Mouse (Mus musculus) kidney, adult 2 months (tissue): ENCODE results near the gene Gjb1. TPM values are rescaled to one million over a fixed set of nuclear protein-coding genes. Genes with fewer than 3 reads are reported as not detected.
"Not testable (repeated sequence)": the region's sequence is repeated elsewhere in the genome, so short reads cannot be mapped to it uniquely, and the experiment has no call there.

Experiments used
- DNase-seq: peaks from one replicate; pipeline ENCODE4 v3.0.0; 2021
- H3K27ac ChIP-seq: fragments of 200-500 bp; 2 replicates; pipeline ENCODE4 v1.5.1; 2012; ENCODE audit warnings: low read depth, low read length, control low read depth, inconsistent platforms; ENCODE audit not compliant: insufficient read depth
- H3K27me3 ChIP-seq: fragments of 200-500 bp; replicated peaks from 2 replicates; pipeline ENCODE4 v1.6.1; 2012; ENCODE audit warnings: mild to moderate bottlenecking, moderate library complexity, low read length, inconsistent platforms; ENCODE audit not compliant: control insufficient read depth, insufficient read depth
- H3K36me3 ChIP-seq: fragments of 200-500 bp; 2 replicates; pipeline ENCODE4 v1.6.1; 2012; ENCODE audit warnings: mild to moderate bottlenecking, moderate library complexity, low read length, inconsistent platforms; ENCODE audit not compliant: control insufficient read depth, insufficient read depth
- H3K4me1 ChIP-seq: fragments of 200-500 bp; 2 replicates; pipeline ENCODE4 v1.6.1; 2011; ENCODE audit warnings: low read length; ENCODE audit not compliant: control insufficient read depth, insufficient read depth
- H3K4me3 ChIP-seq: fragments of 200-500 bp; 2 replicates; pipeline ENCODE4 v1.5.1; 2011; ENCODE audit warnings: mild to moderate bottlenecking, low read depth, low read length, control low read depth; ENCODE audit not compliant: insufficient read depth
- CTCF ChIP-seq: fragments of 200-500 bp; conservative IDR thresholded peaks from 2 replicates; pipeline ENCODE4 v1.5.1; 2011; ENCODE audit warnings: low read depth, mild to moderate bottlenecking, control low read depth, low read length, moderate library complexity, mixed read lengths; ENCODE audit not compliant: insufficient read depth, insufficient read length
- POLR2A ChIP-seq: fragments of 200-500 bp; IDR thresholded peaks from one replicate; pipeline ENCODE4 v1.6.1; 2011; ENCODE audit warnings: low read depth, low read length, control low read depth
- WGBS: fragments of 180-500 bp; shearing (Covaris S2); methylation state at CpG from one replicate; pipeline ENCODE4 v1.1.7; 2018; 5-methylcytosine and 5-hydroxymethylcytosine counted together
- polyA plus RNA-seq: library from polyadenylated mRNA; depleted of rRNA; stranded (reverse); fragments of >200 nt; gene quantifications from 2 replicates; pipeline ENCODE4 v1.2.3, GENCODE M21; 2012

The Gjb1 gene
- polyA plus RNA-seq, 1 experiment = 122 TPM

DNA sequence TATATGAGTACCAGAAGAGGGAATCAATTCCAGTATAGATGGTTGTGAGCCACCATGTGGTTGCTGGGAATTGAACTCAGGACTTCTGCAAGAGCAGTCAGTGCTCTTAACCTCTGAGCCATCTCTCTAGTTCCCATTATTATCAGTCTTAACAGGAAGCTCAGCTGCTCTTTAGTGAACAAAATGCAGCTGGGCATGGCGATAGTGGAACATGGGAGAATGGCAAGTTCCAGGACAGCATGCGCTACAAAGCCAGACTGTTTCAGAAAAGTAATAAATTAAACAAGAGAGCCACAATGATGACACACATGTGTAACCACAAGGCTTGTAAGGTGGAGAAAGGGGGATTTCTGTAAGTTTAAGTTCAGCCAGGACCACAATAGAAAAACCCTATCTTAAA lies 30.7 kb upstream of the Gjb1 start:
- TF ChIP-seq CTCF (no peak), POLR2A (no peak)
- no peak for DNase-seq
- no peaks in the 10 kb centered on the region for H3K27me3 ChIP-seq
- 83% methylated on average over 2 of the region's 2 CpGs for WGBS
- H3K36me3 ChIP-seq = no peaks in the 10 kb centered on the region
- H3K4me1 ChIP-seq = no peaks in the 10 kb centered on the region
- H3K4me3 ChIP-seq = no peak overlapping the region
- no peak overlapping the region for H3K27ac ChIP-seq

DNA sequence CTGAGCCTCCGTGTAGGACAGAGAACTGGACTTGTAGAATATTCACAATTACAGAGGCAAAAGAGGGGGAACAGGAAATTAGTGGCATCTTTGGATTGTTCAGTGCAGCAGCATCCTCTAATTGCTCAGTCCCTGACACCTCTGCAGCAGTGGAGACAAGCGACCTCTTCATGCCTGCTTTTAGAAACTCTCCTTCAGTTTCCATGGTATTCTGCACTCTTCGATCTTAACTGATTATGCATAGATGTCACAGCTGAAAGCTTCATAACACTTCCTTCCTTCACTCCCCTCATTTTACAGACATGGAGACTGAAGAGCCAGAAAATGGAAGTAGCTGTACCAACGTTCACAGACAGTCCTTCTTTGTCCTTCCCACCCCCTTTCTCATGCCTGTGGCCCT lies 29.7 kb upstream of the Gjb1 start:
- no peak overlapping the region for H3K4me3 ChIP-seq
- H3K27ac ChIP-seq = no peak overlapping the region
- H3K27me3 ChIP-seq = no peaks in the 10 kb centered on the region
- 57% methylated on average over 4 of the region's 4 CpGs for WGBS
- H3K4me1 ChIP-seq = no peaks in the 10 kb centered on the region
- H3K36me3 ChIP-seq = no peaks in the 10 kb centered on the region
- DNase-seq = no peak
- no peak for TF ChIP-seq POLR2A
- TF ChIP-seq CTCF = no peak

GRCm38 (mm10) chrX:101351188-101351587 lies 25.0 kb upstream of the Gjb1 start:
- no peaks in the 10 kb centered on the region for H3K4me1 ChIP-seq
- H3K27ac ChIP-seq = no peak overlapping the region
- DNase-seq = no peak
- no peak for TF ChIP-seq POLR2A
- no peaks in the 10 kb centered on the region for H3K36me3 ChIP-seq
- WGBS = 23% methylated on average over 4 of the region's 4 CpGs
- H3K27me3 ChIP-seq = no peaks in the 10 kb centered on the region
- H3K4me3 ChIP-seq = no peak overlapping the region

DNA sequence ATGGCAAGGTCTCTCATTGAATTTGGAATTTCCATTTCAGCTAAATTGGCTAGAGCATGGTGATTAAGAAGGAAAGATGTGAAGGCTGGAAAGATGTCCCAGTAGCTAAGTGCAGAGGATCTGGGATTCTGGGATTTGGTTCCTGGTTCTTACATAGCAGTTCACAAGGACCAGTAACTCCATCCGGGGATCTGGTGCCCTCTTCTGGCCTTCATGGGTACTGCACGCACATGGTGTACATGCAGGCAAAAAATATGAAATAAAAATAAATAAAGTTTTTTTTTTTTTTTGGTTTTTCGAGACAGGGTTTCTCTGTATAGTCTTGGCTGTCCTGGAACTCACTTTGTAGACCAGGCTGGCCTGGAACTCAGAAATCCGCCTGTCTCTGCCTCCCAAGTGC lies 17.3 kb upstream of the Gjb1 start:
- H3K27me3 ChIP-seq, H3K27ac ChIP-seq, H3K36me3 ChIP-seq, DNase-seq, H3K4me3 ChIP-seq, H3K4me1 ChIP-seq: not testable (repeated sequence)
- WGBS = 78% methylated on average over 4 of the region's 4 CpGs

DNA sequence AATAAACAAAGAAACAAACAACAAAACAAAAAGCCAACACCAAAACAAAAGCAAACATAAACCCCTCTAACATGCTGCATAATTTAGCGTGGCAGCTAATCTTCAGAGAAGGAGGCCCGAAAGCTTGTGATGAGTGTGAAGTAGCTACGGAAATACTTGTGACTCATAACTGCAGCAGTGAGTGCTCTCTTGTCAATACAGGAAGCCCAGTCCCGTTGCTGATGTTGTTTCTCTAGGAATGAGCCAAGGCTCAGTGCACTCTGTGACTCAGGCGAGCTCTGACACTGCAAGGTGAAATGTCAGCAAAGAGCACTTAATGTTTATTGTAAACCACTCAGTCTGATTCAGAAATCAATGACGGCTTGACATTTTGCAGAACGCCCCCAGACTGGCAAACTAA lies 7.2 kb upstream of the Gjb1 start:
- H3K36me3 ChIP-seq = no peaks in the 10 kb centered on the region
- no peaks in the 10 kb centered on the region; the same call in 1 of the 2 replicates for H3K4me1 ChIP-seq
- 57% methylated on average over 7 of the region's 7 CpGs for WGBS
- no peaks in the 10 kb centered on the region for H3K27me3 ChIP-seq
- H3K27ac ChIP-seq = no peak overlapping the region
- DNase-seq = no peak
- no peak for TF ChIP-seq CTCF
- no peak for TF ChIP-seq POLR2A
- H3K4me3 ChIP-seq = no peak overlapping the region

- TF ChIP-seq CTCF = no peak
- TF ChIP-seq POLR2A = no peak
- Histone ChIP-seq H3K4me3 (no peak overlapping the region), H3K27me3 (no peaks in the 10 kb centered on the region), H3K36me3 (no peaks in the 10 kb centered on the region), H3K4me1 (no peaks in the 10 kb centered on the region; the same call in 1 of the 2 replicates), H3K27ac (no peak overlapping the region)
- WGBS = 64% methylated on average over 3 of the region's 3 CpGs
- no peak for DNase-seq
Observed at GRCm38 (mm10) chrX:101370573-101370972, 5.6 kb upstream of the Gjb1 start.

GRCm38 (mm10) chrX:101372946-101373345 lies 3.2 kb upstream of the Gjb1 start:
- 70% methylated on average over 5 of the region's 5 CpGs for WGBS
- no peak for DNase-seq
- TF ChIP-seq POLR2A (no peak), CTCF (no peak)
- H3K4me1 ChIP-seq = peaks cover 3% of the 10 kb centered on the region; the same call in 1 of the 2 replicates
- no peak overlapping the region for H3K27ac ChIP-seq
- no peak overlapping the region for H3K4me3 ChIP-seq
- H3K27me3 ChIP-seq = no peaks in the 10 kb centered on the region
- H3K36me3 ChIP-seq = no peaks in the 10 kb centered on the region

DNA sequence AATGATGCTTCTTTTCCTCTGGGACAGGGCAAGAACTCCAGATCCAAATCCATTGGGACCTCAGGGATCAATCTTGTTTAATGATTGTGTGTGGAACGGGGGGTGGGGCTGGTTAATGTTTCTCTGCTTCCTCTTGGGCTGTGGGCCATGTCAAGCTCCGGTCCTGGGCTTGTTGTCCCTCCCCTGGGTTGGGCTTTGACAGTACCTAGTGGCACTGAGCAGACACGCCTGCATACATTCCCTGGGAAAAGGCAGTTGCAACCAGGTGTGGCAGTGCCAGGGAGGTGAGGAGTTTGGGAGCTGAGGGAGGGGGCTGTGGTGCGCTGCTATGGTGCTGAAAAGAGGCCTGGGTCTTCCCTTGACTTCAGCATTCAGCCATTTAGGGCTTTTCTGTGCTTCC lies 898 bp downstream of the Gjb1 start:
- WGBS = 23% methylated on average over 4 of the region's 4 CpGs
- Histone ChIP-seq H3K27me3 (no peaks in the 10 kb centered on the region), H3K36me3 (no peaks in the 10 kb centered on the region), H3K4me1 (peaks cover 3% of the 10 kb centered on the region; the same call in 1 of the 2 replicates), H3K27ac (peak overlapping the region; percentile 73), H3K4me3 (peak overlapping the region; percentile 30)
- TF ChIP-seq CTCF (0 out of 2 replicates have a peak, but pooled peaks have one; percentile 4), POLR2A (peak; percentile 10)
- peak; percentile 87 for DNase-seq
